Mouse (Mus musculus) CD8-positive naive resting alpha-beta T cell, adult 57 days (primary cell): Measurements from ENCODE around the gene Tff3. TPM values are rescaled to one million over a fixed set of nuclear protein-coding genes. Genes with fewer than 3 reads are reported as not detected.

Experiments
- total RNA-seq: library from RNA; stranded (reverse); gene quantifications from one replicate; pipeline ENCODE4 v1.2.4, GENCODE M21; 2023

Tff3 gene
- not detected for total RNA-seq

DNA sequence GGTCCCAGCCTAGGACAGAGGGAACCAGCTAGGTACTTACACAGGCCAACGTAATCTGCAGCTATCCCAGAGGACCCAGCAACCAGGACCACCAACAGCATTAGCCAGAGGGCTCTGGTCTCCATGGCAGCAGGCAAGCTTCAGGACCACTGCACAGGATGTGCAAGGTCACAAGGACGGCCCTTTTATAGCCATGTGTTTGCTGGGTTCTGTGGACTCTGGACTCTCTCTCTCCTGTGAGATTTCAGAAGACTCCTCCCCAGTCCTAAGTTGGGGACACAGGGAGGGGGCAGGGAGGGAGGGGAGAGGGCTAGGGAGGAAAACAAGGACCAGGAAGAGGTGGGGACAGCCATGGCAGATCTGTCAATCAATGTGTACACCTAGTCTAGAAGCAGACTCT is at the start of gene Tff3:
TSS of gene Tff3 (minus strand) at position 195 of the 400 bp plus-strand sequence.

DNA sequence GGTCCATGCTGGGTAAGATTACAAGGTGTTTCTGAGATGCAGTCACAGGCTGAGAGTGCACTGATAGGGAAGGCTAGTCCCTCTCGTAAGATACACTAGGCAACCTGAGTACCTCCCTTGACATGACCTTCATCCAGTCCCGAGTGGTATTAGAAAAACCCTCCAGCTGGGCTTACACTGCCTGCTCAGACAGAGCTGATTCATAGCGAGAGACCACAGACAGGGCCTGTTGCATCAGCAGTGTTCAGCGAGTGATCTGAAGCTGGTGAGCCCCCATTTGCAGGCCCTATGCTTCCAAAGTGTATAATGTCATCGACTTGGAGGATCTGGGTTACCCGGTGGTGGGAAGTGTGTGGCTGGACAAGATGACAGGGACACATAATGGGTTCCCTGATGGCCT is 35.7 kb upstream of the Tff3 start, which contains the start of gene Tff1:
TSS of gene Tff1 (minus strand) at position 151 of the 400 bp plus-strand sequence.

DNA sequence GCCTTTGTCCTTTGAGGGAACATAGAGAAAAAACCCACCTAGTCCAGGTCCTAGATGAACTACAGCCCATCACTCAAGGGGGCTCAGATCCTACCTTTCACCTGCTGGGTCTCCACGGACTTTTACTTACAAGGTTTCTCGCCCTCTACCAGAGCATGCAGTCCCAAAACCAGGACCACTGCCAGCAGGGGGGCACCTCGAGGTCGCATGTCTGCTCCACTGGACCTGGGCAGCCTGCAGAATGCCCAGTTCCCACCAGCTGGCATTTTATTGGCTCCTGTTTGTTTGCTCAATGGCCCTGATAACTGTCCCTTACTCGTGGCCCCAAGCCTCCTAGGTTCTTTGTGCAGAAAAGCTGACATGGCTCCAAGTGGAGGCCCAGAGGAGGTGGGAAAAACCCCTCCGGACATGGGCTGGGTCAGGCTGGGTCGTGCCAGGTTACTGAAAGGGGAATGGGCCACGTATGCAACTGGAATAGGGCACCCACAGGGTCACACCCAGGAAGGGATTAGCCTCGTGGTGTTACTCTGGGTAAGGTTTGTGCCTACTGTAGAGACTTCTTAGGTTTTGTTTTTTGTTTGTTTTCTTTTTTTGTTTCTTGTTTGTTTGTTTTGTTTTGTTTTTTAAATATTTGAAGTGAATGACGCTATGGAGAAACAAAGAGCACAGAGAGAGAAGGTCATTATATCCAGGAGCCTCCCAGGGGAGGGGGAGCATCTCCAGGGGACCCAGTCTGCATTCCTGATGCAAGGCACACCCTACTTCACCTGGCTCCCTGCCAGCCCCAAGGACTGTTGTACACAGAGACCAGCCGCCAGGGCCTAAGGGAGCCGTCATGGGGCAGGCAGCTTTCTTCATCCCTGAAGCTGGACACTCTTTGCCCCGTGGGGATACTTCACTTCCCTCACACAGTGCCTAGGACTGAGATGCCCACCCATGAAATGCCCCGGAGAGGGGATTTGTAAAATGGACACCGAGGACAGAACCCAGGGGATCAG is 14.9 kb upstream of the Tff3 start, which contains the start of gene Tff2:
TSS of gene Tff2 (minus strand) at position 243 of the 998 bp plus-strand sequence.

Other genes starting within 250 kb of the Tff3 start
- not detected for gene Glp1r, start 227.8 kb downstream of the Tff3 start, total RNA-seq
- not detected for gene Umodl1, start 175.0 kb downstream of the Tff3 start, total RNA-seq
- 126 TPM for gene Abcg1, start 72.0 kb downstream of the Tff3 start, total RNA-seq
- gene Tff2, start 14.6 kb upstream of the Tff3 start, total RNA-seq: 2.0 TPM
- gene Tff1, start 35.6 kb upstream of the Tff3 start, total RNA-seq: not detected
- gene Tmprss3, start 69.3 kb upstream of the Tff3 start, total RNA-seq: 0.43 TPM
- 81.7 TPM for gene Ubash3a, start 78.2 kb upstream of the Tff3 start, total RNA-seq
- gene Rsph1, start 147.7 kb upstream of the Tff3 start, total RNA-seq: not detected
- gene Slc37a1, start 157.1 kb upstream of the Tff3 start, total RNA-seq: 97.6 TPM